Mouse (Mus musculus): ENCODE measurements around the gene Tdpoz1. TPM values are rescaled to one million over a fixed set of nuclear protein-coding genes. Genes with fewer than 3 reads are reported as not detected.

The Tdpoz1 gene
- polyA plus RNA-seq (2015; fragmentation: Nextera tagmentation; extraction: Ambion mirVana): not detected in 2 replicates

DNA sequence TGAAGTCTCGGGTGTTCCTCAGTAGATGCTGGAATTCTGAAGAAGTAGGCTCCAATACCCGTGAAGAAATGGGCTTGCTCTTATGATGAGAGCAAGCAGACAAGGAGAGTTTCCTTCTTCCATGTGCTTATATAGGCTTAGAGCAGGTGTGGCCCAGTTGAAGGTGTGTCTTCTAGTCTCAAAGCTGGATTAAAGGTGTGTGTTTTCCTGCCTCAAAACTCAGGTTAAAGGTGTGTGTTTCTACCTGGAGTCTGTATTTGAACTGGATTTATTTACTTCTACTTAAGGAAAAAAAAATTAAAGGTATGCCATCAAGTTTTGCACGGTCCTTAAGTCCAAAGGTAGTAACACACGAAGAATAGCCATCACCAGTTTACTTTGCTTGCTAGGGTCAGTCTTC lies at the start of gene Tdpoz1:
Gene Tdpoz1 (minus strand): TSS at position 101 of the 400 bp plus-strand sequence.

GRCm38 (mm10) chr3:93692970-93693369 lies 16.9 kb upstream of the Tdpoz1 start, which contains the start of gene Gm37596:
TSS of gene Gm37596 (minus strand) at chr3:93693070.

DNA sequence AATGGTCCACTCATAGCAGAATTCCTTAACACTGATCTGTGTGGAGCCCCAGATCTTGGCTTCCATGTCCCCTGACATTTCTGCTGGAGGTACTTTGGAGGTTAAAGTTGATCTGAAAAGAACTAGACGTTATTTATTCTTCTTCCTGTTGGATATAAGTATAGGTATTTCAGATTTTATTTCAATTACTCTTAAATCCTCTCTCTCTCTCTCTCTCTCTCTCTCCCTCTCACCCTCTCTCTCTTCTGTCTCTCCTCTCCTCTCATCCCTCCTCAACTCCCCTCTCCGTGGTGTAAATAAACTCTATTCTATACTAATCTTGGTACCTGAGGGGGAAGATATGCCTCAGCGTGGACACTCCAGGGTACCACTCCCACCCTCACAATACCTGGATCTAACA lies 23.5 kb downstream of the Tdpoz1 start, which contains the start of gene Tdpoz2:
Gene Tdpoz2 (minus strand): TSS at position 101 of the 400 bp plus-strand sequence.

Other genes starting within 250 kb of the Tdpoz1 start
- 1.1 and 1.6 TPM in 2 replicates for gene Tchh, start 234.0 kb downstream of the Tdpoz1 start, polyA plus RNA-seq (2015; fragmentation: Nextera tagmentation; extraction: Ambion mirVana)
- not detected in 2 replicates for gene Tchhl1, start 207.6 kb downstream of the Tdpoz1 start, polyA plus RNA-seq (2015; fragmentation: Nextera tagmentation; extraction: Ambion mirVana)
- gene S100a11, start 155.8 kb downstream of the Tdpoz1 start, polyA plus RNA-seq (2015; fragmentation: Nextera tagmentation; extraction: Ambion mirVana): 2,966 and 3,460 TPM in 2 replicates
- gene S100a10, start 121.2 kb downstream of the Tdpoz1 start, polyA plus RNA-seq (2015; fragmentation: Nextera tagmentation; extraction: Ambion mirVana): 701 and 766 TPM in 2 replicates
- not detected in 2 replicates for gene Tdpoz2, start 23.6 kb downstream of the Tdpoz1 start, polyA plus RNA-seq (2015; fragmentation: Nextera tagmentation; extraction: Ambion mirVana)
- gene Gm37596, start 16.8 kb upstream of the Tdpoz1 start, polyA plus RNA-seq (2015; fragmentation: Nextera tagmentation; extraction: Ambion mirVana): not detected in 2 replicates
- gene Gm5773, start 96.7 kb upstream of the Tdpoz1 start, polyA plus RNA-seq (2015; fragmentation: Nextera tagmentation; extraction: Ambion mirVana): not detected in 2 replicates
- not detected in 2 replicates for gene Tdpoz4, start 120.1 kb upstream of the Tdpoz1 start, polyA plus RNA-seq (2015; fragmentation: Nextera tagmentation; extraction: Ambion mirVana)
- gene Tdpoz3, start 149.7 kb upstream of the Tdpoz1 start, polyA plus RNA-seq (2015; fragmentation: Nextera tagmentation; extraction: Ambion mirVana): not detected in 2 replicates

All from urinary bladder, postnatal 0 days (tissue).